Mouse (Mus musculus): ENCODE data around the gene Tapbpl. TPM values are rescaled to one million over a fixed set of nuclear protein-coding genes. Genes with fewer than 3 reads are reported as not detected.

Tapbpl gene
- total RNA-seq, 1 experiment = 4.2 TPM

GRCm38 (mm10) chr6:125182133-125182532 is 49.5 kb downstream of the Tapbpl start:
- in situ Hi-C loops (cut with MboI; ENCODE audit: low sequenced_read_pairs in 2 of 2, unreplicated experiment in 2 of 2) = no loop called here
- Histone ChIP-seq H3K4me3 (ENCODE audit: insufficient read depth in 1 of 2, low read depth in 1 of 2, low read length in 2 of 2, poor library complexity in 1 of 2, severe bottlenecking in 1 of 2) (no peak overlapping the region), H3K27ac (ENCODE audit: insufficient read depth, low read depth, low read length, poor library complexity, severe bottlenecking) (no peak overlapping the region), H3K9me3 (ENCODE audit: control insufficient read depth, insufficient read depth, low read depth, low read length) (no peaks in the 10 kb centered on the region), H3K9ac (ENCODE audit: insufficient read depth, low read depth, low read length, poor library complexity, severe bottlenecking) (no peak overlapping the region), H3K4me1 (ENCODE audit: control insufficient read depth in 2 of 2, insufficient read depth in 2 of 2, low read length in 2 of 2, poor library complexity in 1 of 2) (no peaks in the 10 kb centered on the region), H3K36me3 (ENCODE audit: control insufficient read depth, insufficient read depth, low read length, poor library complexity, severe bottlenecking) (peaks cover 64% of the 10 kb centered on the region)
- TF ChIP-seq ZNF384 (IDR thresholded peaks at IDR 0.05; ENCODE audit: low read depth, low read length) (no peak), ZC3H11A (IDR thresholded peaks at IDR 0.05; ENCODE audit: borderline replicate concordance, low read depth, low read length) (no peak), MAFK (IDR thresholded peaks at IDR 0.05; ENCODE audit: insufficient read depth, low read depth, low read length) (no peak), HCFC1 (IDR thresholded peaks at IDR 0.05; ENCODE audit: borderline replicate concordance, insufficient read depth, low read length) (no peak), CHD2 (IDR thresholded peaks at IDR 0.05; ENCODE audit: low read depth, low read length) (no peak)
- DNase-seq (ENCODE audit: low read depth, low spot score) = no peak

- Histone ChIP-seq H3K4me3 (ENCODE audit: insufficient read depth in 1 of 2, low read depth in 1 of 2, low read length in 2 of 2, poor library complexity in 1 of 2, severe bottlenecking in 1 of 2) (no peak overlapping the region), H3K4me1 (ENCODE audit: control insufficient read depth in 2 of 2, insufficient read depth in 2 of 2, low read length in 2 of 2, poor library complexity in 1 of 2) (peaks cover 0 to 2% of the 10 kb centered on the region in 2 experiments; a peak in 1 of 4 replicates), H3K9ac (ENCODE audit: insufficient read depth, low read depth, low read length, poor library complexity, severe bottlenecking) (no peak overlapping the region), H3K9me3 (ENCODE audit: control insufficient read depth, insufficient read depth, low read depth, low read length) (no peaks in the 10 kb centered on the region), H3K27ac (ENCODE audit: insufficient read depth, low read depth, low read length, poor library complexity, severe bottlenecking) (no peak overlapping the region), H3K36me3 (ENCODE audit: control insufficient read depth, insufficient read depth, low read length, poor library complexity, severe bottlenecking) (peaks cover 71% of the 10 kb centered on the region)
- in situ Hi-C loops (cut with MboI; ENCODE audit: low sequenced_read_pairs in 2 of 2, unreplicated experiment in 2 of 2) = no loop called here
- no peak for TF ChIP-seq CHD2 (IDR thresholded peaks at IDR 0.05; ENCODE audit: low read depth, low read length)
- no peak for TF ChIP-seq ZC3H11A (IDR thresholded peaks at IDR 0.05; ENCODE audit: borderline replicate concordance, low read depth, low read length)
- no peak for TF ChIP-seq HCFC1 (IDR thresholded peaks at IDR 0.05; ENCODE audit: borderline replicate concordance, insufficient read depth, low read length)
- no peak for TF ChIP-seq ZNF384 (IDR thresholded peaks at IDR 0.05; ENCODE audit: low read depth, low read length)
- TF ChIP-seq MAFK (IDR thresholded peaks at IDR 0.05; ENCODE audit: insufficient read depth, low read depth, low read length) = no peak
- no peak for DNase-seq (ENCODE audit: low read depth, low spot score)
Measured at GRCm38 (mm10) chr6:125179601-125180000, 52.1 kb downstream of the Tapbpl start.

DNA sequence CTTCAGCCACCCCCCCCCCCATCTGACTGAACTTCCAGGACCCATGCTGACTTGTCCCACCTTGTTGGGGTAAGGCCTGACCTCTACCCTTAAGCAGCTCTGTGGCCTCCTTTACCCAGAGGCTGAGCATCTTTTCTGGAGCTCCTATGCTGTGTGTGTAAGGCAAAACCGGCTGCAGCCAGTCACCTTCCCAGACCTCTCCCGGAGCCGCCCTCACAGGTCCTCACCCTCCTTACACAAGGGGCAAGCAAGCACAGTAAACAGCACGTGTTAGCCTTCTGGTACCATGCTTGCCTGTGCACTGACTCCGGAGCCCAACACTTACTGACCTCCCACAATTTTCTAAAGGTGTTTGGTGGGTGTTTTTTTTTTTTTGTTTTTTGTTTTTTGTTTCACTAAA is 56.2 kb downstream of the Tapbpl start:
- Histone ChIP-seq H3K4me3 (ENCODE audit: insufficient read depth in 1 of 2, low read depth in 1 of 2, low read length in 2 of 2, poor library complexity in 1 of 2, severe bottlenecking in 1 of 2) (no peak overlapping the region), H3K36me3 (ENCODE audit: control insufficient read depth, insufficient read depth, low read length, poor library complexity, severe bottlenecking) (peaks cover 84% of the 10 kb centered on the region), H3K9me3 (ENCODE audit: control insufficient read depth, insufficient read depth, low read depth, low read length) (no peaks in the 10 kb centered on the region), H3K27ac (ENCODE audit: insufficient read depth, low read depth, low read length, poor library complexity, severe bottlenecking) (no peak overlapping the region), H3K9ac (ENCODE audit: insufficient read depth, low read depth, low read length, poor library complexity, severe bottlenecking) (no peak overlapping the region), H3K4me1 (ENCODE audit: control insufficient read depth in 2 of 2, insufficient read depth in 2 of 2, low read length in 2 of 2, poor library complexity in 1 of 2) (peaks cover 15 to 20% of the 10 kb centered on the region in 2 experiments; a peak in 2 of 4 replicates)
- no peak for TF ChIP-seq CHD2 (IDR thresholded peaks at IDR 0.05; ENCODE audit: low read depth, low read length)
- TF ChIP-seq ZNF384 (IDR thresholded peaks at IDR 0.05; ENCODE audit: low read depth, low read length) = no peak
- TF ChIP-seq ZC3H11A (IDR thresholded peaks at IDR 0.05; ENCODE audit: borderline replicate concordance, low read depth, low read length) = no peak
- TF ChIP-seq HCFC1 (IDR thresholded peaks at IDR 0.05; ENCODE audit: borderline replicate concordance, insufficient read depth, low read length) = no peak
- TF ChIP-seq MAFK (IDR thresholded peaks at IDR 0.05; ENCODE audit: insufficient read depth, low read depth, low read length) = no peak
- in situ Hi-C loops (cut with MboI; ENCODE audit: low sequenced_read_pairs in 2 of 2, unreplicated experiment in 2 of 2) = no loop called here
- DNase-seq (ENCODE audit: low read depth, low spot score) = no peak

Other genes with a start within 250 kb of the Tapbpl start
- gene Pianp, start 235.2 kb downstream of the Tapbpl start, total RNA-seq (2012; rRNA removed) = 2.9 and 6.1 TPM in 2 replicates
- 25.1 and 25.6 TPM in 2 replicates for gene Zfp384, start 222.7 kb downstream of the Tapbpl start, total RNA-seq (2012; rRNA removed)
- gene Ing4, start 192.1 kb downstream of the Tapbpl start, total RNA-seq (2012; rRNA removed) = 32.4 and 50.2 TPM in 2 replicates
- 9.6 and 31.2 TPM in 2 replicates for gene Acrbp, start 182.2 kb downstream of the Tapbpl start, total RNA-seq (2012; rRNA removed)
- 5.0 and 9.3 TPM in 2 replicates for gene Lpar5, start 163.9 kb downstream of the Tapbpl start, total RNA-seq (2012; rRNA removed)
- 344 and 351 TPM in 2 replicates for gene Chd4, start 135.9 kb downstream of the Tapbpl start, total RNA-seq (2012; rRNA removed)
- 159 and 174 TPM in 2 replicates for gene Nop2, start 100.0 kb downstream of the Tapbpl start, total RNA-seq (2012; rRNA removed)
- 15.1 and 16.5 TPM in 2 replicates for gene Iffo1, start 86.6 kb downstream of the Tapbpl start, total RNA-seq (2012; rRNA removed)
- gene Gapdh, start 65.4 kb downstream of the Tapbpl start, total RNA-seq (2012; rRNA removed) = 2,407 and 2,462 TPM in 2 replicates
- 159 and 187 TPM in 2 replicates for gene Ncapd2, start 40.2 kb downstream of the Tapbpl start, total RNA-seq (2012; rRNA removed)
- gene Mrpl51, start 40.1 kb downstream of the Tapbpl start, total RNA-seq (2012; rRNA removed) = 155 and 184 TPM in 2 replicates
- gene Vamp1, start 16.3 kb downstream of the Tapbpl start, total RNA-seq (2012; rRNA removed) = 3.5 and 4.6 TPM in 2 replicates
- 0.22 TPM in 1 of 2 replicates, not detected in the other for gene Cd27, start 5.2 kb upstream of the Tapbpl start, total RNA-seq (2012; rRNA removed)
- gene Tuba3a, start 54.2 kb upstream of the Tapbpl start, total RNA-seq (2012; rRNA removed) = 53.3 and 84.8 TPM in 2 replicates
- 8.7 and 14.3 TPM in 2 replicates for gene Ltbr, start 82.0 kb upstream of the Tapbpl start, total RNA-seq (2012; rRNA removed)
- 0.11 and 0.31 TPM in 2 replicates for gene Scnn1a, start 88.8 kb upstream of the Tapbpl start, total RNA-seq (2012; rRNA removed)
- 6.1 and 7.7 TPM in 2 replicates for gene Tnfrsf1a, start 117.5 kb upstream of the Tapbpl start, total RNA-seq (2012; rRNA removed)
- gene Plekhg6, start 148.9 kb upstream of the Tapbpl start, total RNA-seq (2012; rRNA removed) = 1.1 and 1.5 TPM in 2 replicates